Mouse (Mus musculus) layer of hippocampus, adult 2 months (tissue): Measurements from ENCODE around the gene Phactr2. TPM values are rescaled to one million over a fixed set of nuclear protein-coding genes. Genes with fewer than 3 reads are reported as not detected.

Experiments used
- DNase-seq, 2 experiments: peaks; one replicate each; pipeline ENCODE4 v3.0.0; 2022; ENCODE audit warnings: low spot score in 2 of 2
- H3K27ac ChIP-seq: fragments of 200-600 bp; 2 replicates; pipeline ENCODE4 v1.8.1; 2022
- H3K4me3 ChIP-seq: fragments of 200-600 bp; 2 replicates; pipeline ENCODE4 v1.8.1; 2022; ENCODE audit warnings: mild to moderate bottlenecking
- CTCF ChIP-seq: fragments of 200-600 bp; conservative IDR thresholded peaks from 2 replicates; pipeline ENCODE4 v1.8.1; 2022; ENCODE audit warnings: antibody characterized with exemption, mild to moderate bottlenecking, moderate library complexity
- total RNA-seq, 2 experiments: library from RNA; stranded (reverse); gene quantifications; 2 replicates each; pipeline ENCODE4 v1.2.3; 2021

The Phactr2 gene
- total RNA-seq, 2 experiments from 2014 or later, result 20.7 to 25.4 TPM

DNA sequence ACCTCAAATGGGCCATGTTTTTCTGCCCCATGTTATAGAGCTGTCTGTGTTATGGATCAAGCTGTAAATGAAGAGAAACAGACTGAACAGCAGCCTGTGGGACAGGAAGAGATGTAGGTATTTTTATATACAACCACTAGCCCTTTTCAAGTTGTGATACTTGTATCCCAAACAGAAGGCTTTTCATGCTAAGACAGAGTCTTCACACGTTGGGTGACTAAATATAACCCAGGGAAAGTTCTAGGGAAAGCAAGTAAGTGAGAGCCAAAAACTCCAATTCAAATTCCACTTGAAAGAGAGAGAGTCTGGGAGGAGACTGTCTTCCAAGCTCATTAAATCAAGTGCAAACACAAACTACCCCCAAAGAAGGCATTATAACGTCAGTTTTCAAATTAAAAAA lies 223.9 kb downstream of the Phactr2 start:
- no peak overlapping the region for H3K27ac ChIP-seq
- no peak for TF ChIP-seq CTCF
- H3K4me3 ChIP-seq, result no peak overlapping the region
- DNase-seq, result no peak

DNA sequence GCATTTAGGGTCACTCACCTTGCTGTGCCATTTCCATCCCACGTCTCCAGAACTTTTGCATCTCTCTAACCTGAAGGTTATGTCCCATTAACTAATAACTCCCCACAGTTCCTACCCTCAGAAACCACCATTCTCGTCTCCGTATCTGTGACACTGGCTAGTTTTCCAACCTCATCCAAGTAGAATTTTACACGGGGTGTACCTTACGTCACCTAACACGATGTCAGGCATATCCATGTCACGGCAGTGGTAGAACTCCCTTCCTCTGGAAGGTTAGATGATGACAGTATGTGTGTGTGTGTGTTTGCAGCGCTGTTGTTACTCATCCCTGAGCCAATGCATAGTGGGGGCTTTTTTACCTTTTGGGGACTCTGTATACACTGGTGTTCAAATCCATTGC lies 225.1 kb downstream of the Phactr2 start:
- no peak for TF ChIP-seq CTCF
- Histone ChIP-seq H3K27ac (no peak overlapping the region), H3K4me3 (no peak overlapping the region)
- DNase-seq, result no peak

DNA sequence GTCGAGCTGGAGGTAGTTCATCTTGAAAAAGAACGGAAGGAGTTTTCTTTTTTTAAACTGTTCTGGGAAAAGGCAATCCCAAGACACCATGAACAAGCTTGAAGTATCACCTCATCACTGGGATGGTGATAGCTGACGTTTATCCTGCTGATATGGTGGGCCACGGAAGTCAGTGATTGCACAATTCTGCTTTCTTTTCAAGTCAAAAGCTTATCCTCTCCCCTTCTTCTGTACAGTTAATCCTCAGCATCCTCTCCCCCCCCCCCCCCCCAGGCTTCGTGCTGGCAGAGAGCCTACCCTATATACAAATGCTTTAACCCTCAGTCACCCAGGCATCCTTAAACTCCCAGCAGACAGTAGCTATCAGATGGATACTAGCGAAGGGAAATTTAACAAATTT lies 228.5 kb downstream of the Phactr2 start:
- Histone ChIP-seq H3K27ac (no peak overlapping the region), H3K4me3 (no peak overlapping the region)
- no peak for TF ChIP-seq CTCF
- DNase-seq, result no peak

DNA sequence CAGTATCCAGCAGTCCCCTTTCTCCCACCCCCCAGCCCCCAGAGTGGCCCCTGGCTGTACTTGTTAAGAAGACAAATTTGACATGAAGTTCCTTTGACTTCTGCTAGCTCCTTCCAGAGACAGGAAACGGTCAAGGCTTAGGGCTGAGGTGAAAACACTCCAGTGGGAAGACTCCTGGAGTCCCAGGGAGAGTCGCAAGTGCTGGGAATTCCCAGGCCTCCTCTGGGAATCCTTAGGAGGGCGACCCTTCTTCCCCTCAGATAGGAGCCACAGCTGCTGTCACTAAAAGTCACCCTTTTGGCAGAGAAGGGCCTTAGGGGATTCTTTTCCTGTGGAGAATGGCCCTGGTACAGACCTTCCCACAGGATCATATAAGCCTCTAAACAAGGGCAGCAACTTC lies 230.0 kb downstream of the Phactr2 start:
- TF ChIP-seq CTCF, result no peak
- DNase-seq, result no peak
- no peak overlapping the region for H3K4me3 ChIP-seq
- H3K27ac ChIP-seq, result no peak overlapping the region

DNA sequence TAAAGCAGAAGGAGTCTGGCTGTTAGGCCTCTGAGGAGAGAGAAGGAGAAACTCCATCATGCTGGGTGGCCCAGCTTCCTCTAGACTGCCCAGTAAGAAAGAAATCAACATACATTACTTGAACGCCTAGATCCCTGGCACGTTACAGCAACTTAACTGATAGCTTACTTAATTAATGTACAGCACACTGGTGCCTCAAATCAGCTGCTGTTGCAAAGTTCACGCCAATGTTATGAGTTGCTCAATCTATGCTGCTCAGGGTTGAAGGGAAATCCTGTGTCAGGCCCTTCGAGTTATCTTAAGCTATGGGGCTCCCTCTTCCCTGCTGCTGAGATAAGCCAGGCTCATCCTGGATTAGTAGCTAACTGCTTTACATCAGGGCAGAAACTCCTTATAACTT lies 233.8 kb downstream of the Phactr2 start:
- no peak for TF ChIP-seq CTCF
- no peak for DNase-seq
- Histone ChIP-seq H3K4me3 (no peak overlapping the region), H3K27ac (no peak overlapping the region)

DNA sequence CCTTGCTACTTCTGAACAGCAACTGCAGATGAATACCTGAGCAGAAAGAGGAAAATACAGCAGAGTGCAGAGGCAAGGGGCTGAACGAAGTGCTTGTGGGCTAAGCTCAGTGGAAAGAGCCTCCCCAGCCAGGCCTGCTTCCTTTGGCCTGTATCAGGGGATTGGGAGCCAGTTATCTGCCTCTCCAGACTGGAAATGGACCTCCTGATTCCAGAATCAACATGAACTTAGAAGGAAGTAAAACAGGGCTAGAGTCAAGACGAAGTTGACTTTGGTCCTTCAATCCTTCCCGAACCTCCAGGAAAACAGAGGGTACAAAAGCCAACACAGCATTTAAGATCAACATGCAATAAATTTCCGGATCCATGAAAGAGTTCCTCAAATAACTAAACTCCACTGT lies 236.0 kb downstream of the Phactr2 start:
- no peak for DNase-seq
- H3K4me3 ChIP-seq, result no peak overlapping the region
- H3K27ac ChIP-seq, result no peak overlapping the region
- TF ChIP-seq CTCF, result no peak

DNA sequence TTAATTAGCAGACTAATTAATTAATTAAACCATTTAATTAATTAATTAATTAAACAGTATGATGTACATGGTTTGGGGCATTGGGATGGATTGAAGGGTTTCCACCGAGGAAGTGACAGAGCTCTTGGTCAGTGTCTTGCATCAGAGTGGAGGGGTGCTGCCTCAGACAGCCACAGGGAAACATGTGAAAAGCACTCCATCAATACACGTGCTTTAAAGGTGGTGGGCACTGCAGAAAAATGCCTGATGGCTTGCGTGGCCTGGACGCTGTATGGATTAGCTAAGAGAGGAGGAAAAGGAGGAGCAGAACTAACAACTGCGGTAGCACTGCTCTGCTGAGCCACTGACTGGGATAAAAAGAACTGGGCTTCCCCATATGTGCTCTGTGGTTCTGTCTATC lies 237.3 kb downstream of the Phactr2 start:
- Histone ChIP-seq H3K4me3 (no peak overlapping the region), H3K27ac (no peak overlapping the region)
- DNase-seq, result no peak
- no peak for TF ChIP-seq CTCF

DNA sequence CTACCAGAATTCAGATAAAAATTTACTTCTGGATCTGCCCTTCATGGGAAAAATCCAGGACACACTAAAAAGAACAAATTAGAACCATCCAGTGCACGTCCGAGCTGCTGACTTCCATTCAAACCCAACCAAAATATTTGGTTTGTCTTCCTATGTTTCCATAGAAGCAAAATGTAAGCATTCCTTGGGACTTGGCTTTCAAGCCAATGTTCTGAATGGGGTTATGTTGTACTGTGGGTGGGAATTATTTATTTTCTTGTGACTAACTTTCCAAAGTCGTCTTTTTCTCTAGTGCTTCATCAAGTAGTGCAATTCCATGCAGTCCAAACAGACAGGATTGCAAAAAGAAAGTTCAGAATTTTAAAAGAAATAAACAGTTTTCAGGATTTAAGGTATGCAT lies 239.7 kb downstream of the Phactr2 start:
- Histone ChIP-seq H3K27ac (no peak overlapping the region), H3K4me3 (no peak overlapping the region)
- no peak for DNase-seq
- TF ChIP-seq CTCF, result no peak

DNA sequence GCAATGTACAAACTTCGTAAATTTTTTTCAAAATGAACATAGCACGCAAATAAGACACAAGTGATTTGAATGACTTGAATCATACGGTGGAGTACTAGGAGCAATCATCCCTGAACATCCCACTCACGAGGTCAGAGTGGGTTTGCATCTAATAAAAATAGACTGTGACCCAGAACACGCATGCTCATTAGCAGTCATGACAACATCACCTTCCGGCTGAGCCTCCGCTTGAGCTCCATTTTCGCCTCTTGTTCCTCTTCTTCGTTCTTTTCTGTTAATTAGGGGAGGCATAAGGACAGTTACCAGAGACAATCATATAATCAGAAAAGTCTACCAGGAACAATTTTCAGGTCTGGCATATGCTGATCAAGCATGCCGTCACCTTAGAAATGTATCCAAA lies 240.3 kb downstream of the Phactr2 start:
- no peak for TF ChIP-seq CTCF
- DNase-seq, result no peak
- no peak overlapping the region for H3K27ac ChIP-seq
- H3K4me3 ChIP-seq, result no peak overlapping the region

DNA sequence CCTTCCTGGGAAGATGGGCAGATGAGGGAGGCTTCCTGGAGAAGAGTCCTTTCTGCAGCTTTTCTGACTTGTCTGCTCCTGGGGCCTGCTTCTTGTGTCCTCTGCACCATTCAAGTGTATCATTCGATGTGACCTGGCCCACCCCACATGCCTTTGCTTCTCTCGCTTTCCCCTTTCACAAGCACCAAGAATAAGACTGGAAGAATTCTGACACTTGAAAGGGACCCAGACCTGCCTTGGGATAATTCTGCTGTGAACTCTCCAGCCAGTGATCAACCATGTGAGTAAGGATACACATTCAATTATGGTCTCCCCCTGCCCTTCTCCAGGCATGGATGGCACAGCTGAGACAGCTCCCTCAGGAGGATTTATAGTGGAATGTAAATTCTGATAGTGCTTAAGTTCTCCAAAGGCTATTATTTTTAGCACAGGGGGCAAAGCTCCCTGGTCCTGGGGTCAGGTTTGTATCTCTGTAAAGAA lies 241.0 kb downstream of the Phactr2 start:
- Histone ChIP-seq H3K27ac (no peak overlapping the region), H3K4me3 (no peak overlapping the region)
- no peak for TF ChIP-seq CTCF
- DNase-seq, result no peak

DNA sequence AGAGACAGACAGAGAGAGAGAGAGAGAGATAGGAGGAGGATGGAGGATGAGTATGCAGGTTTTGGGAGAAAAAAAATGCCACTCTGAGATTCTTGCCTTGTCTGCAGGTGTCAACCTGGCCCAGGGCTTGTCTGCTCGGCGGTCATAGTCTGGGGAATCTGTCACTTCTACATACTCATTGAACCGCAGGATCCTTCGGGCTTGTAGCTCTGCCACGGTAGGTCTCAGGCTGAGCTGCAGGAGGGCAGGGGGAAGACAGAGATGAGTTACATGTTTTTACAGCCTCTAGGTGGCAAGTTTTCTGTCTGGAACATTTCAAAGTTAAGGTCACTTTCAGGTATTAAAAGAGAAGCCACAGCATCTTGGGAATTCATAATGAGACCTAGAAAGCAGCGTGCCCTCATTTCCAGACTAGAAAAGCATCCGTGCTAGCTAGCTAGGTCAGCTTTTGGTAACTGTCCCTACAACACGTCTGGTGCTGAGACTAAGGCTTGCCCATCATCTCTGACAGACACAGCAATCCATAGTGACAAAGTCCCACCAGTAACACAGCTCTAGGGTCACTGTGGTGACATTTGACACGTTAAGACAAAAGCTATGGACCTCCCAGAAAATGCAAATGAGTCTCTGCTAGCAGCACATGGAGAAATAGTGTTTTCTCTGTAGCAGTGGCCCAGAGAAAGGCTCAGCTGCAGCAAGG lies 241.6 kb downstream of the Phactr2 start:
- Histone ChIP-seq H3K27ac (no peak overlapping the region), H3K4me3 (no peak overlapping the region)
- TF ChIP-seq CTCF, result no peak
- DNase-seq, result no peak

DNA sequence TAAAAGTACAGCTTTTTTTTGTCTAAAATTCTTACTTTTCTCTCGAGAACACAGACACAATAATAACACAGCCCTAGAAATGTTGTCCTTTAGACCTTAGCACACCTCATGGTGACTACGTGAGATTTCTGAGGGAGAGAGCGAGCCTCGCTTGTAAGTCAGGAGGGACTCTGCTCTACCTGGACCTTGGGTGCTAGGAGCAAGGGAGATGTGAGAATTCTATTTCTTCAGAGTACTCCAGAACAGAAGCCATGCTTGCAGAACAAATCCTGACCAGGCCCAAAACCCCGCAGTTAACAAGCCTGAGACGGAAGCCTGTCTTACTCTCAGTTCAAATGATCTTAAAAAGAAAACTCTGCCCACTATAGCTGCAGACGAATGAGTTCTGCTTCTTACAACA lies 243.5 kb downstream of the Phactr2 start:
- H3K4me3 ChIP-seq, result no peak overlapping the region
- H3K27ac ChIP-seq, result no peak overlapping the region
- no peak for TF ChIP-seq CTCF
- DNase-seq, result no peak

DNA sequence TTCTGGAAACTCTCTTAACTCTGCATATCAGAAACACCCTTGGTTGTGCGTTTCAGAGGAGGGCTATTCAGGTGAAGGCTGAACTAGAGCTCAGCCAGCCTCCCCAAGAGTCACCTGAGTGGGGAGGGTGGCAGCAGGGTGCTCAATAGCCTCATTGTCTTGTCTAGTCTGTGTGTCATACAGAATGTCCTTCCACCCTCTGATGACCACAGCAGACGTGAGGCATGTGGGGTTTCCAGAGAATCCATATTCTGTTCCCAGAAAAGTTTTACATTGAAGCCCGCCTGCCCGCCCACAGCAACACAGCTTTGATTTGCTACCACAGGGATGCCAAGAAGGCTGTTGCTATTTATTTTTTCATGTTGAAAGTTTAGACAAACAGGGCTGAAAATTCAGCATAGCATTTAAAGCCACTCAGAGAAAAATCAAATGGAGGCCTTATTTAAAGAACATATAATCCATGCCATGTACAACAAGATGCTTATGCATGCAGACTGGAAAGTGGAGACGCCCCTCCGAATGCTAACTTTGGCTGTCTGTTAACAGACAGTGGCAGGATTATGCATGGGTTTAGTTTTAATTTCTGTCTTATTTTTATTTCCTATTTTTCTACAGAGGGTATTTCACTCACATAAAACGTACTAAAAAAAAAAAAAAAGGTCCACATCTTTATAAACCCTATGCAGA lies 248.7 kb downstream of the Phactr2 start:
- DNase-seq, result no peak
- TF ChIP-seq CTCF, result no peak
- no peak overlapping the region for H3K4me3 ChIP-seq
- H3K27ac ChIP-seq, result no peak overlapping the region

DNA sequence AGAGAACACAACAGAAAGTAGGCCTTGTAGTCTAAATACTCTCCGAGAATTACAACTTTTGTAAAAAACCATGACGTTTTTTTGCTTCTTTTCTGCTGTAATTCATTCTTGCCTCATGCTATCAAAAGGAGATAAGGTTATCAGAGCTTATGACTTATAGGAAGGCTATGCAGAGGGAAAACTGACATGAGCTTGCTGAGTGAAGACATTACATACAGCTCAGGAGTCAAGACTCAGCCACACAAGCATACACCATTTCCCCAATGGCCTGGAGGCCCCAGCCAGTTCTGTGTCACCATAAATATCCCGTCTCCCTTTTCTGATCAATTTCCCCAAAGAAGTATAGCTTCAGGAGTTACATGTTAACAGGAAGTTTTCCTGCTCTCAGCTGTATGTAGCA lies 252.1 kb downstream of the Phactr2 start:
- Histone ChIP-seq H3K27ac (no peak overlapping the region), H3K4me3 (no peak overlapping the region)
- TF ChIP-seq CTCF, result no peak
- no peak for DNase-seq

DNA sequence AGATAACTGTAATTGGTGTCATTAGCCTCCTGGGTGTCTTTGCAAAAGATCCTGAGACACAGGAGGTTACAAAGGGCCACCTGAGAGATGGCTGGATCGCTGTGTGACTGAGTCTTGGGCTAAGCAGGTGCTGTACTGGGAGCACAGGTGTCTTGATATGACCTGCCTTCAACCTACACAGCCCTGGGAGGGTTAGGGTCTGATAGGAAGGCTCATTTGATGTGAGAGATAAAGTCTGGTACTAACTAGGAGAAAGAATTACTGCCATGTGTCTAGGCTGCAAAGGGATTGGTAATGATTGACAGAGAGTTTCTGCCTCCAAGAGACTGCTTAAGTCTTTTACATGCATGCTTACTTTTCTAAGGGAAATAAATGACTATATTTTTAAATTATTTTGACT lies 254.2 kb downstream of the Phactr2 start:
- TF ChIP-seq CTCF, result no peak
- DNase-seq, result no peak
- Histone ChIP-seq H3K27ac (no peak overlapping the region), H3K4me3 (no peak overlapping the region)
